Comparison of ENCODE assay signal across 17 mouse cellular contexts in the genomic region with DNA sequence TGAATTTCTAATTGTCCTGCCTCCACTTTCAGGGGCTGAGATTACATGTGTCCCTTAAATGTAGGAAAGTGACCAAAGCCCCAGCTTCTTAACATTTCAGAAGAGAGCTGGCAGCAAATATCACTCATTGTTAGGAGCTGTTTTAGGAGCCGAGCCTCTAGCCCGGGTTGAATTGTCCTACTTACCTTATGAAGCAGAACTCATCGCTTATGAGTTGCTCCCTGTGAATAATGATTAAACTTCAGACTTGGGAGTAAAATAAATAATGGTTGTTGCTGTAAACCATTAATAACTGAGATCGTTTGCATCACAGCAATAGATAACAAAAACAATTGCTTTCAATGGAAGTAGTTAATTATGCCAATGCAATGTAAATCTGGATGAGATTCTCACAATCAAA.
"Had no signal": no experiment of that assay in that cellular context is flagged by ENCODE, and none has a peak within 500 bp of the region (broad histone marks: within the 10 kb centered on the region; RNA-seq: fewer than 3 reads in every experiment).

No protein-coding gene starts in this region.

- DNase-seq: lung, adult 18-20 months; lung, embryonic 14.5 days; lung, postnatal 10 days; lung, postnatal 4 days; midbrain, embryonic 14.5 days; right cerebral cortex, adult 18-20 months; right cerebral cortex, postnatal 25 days; right cerebral cortex, postnatal 4 days; spleen, adult 18-20 months; thymus, adult 18-20 months; thymus, postnatal 14 days; thymus, postnatal 36 days had no signal

- H3K27me3 ChIP-seq: midbrain, embryonic 12.5 days; neural tube, embryonic 13.5 days; neural tube, embryonic 15.5 days had no signal

- H3K4me1 ChIP-seq: midbrain, embryonic 10.5 days; midbrain, embryonic 12.5 days had no signal

- H3K27ac ChIP-seq: midbrain, embryonic 10.5 days; midbrain, embryonic 12.5 days; neural tube, embryonic 13.5 days; neural tube, embryonic 15.5 days had no signal

- H3K4me3 ChIP-seq: midbrain, embryonic 10.5 days; midbrain, embryonic 12.5 days; myocyte; neural tube, embryonic 13.5 days; neural tube, embryonic 15.5 days had no signal

- H3K36me3 ChIP-seq: midbrain, embryonic 10.5 days; midbrain, embryonic 12.5 days; neural tube, embryonic 13.5 days; neural tube, embryonic 15.5 days had no signal
